Mouse (Mus musculus) brain, embryonic 14.5 days (tissue): ENCODE measurements at regions not wholly inside any gene's neighbourhood (a gene's known extent, or its start where the extent isn't known, plus 50 kb on each side); places are given as distances from the start of the nearest gene placed in this dataset.

Experiments
- DNase-seq: peaks from one replicate; pipeline ENCODE4 v3.0.0-alpha.2; 2011; ENCODE audit warnings: low read depth
- CTCF ChIP-seq: fragments of 200-500 bp; IDR thresholded peaks from 2 replicates; pipeline ENCODE4 v1.5.1; 2012; ENCODE audit warnings: inconsistent platforms, mild to moderate bottlenecking, moderate library complexity, borderline replicate concordance; ENCODE audit not compliant: insufficient read depth, insufficient read length; ENCODE audit errors: extremely low read depth
- POLR2A ChIP-seq: fragments of 200-500 bp; IDR thresholded peaks from 2 replicates; pipeline ENCODE4 v1.6.1; 2012; ENCODE audit warnings: mild to moderate bottlenecking, inconsistent platforms, borderline replicate concordance; ENCODE audit not compliant: poor library complexity, insufficient read depth, insufficient read length, severe bottlenecking; ENCODE audit errors: extremely low read depth

- TF ChIP-seq POLR2A (no peak), CTCF (no peak)
- peak; percentile 82 for DNase-seq
Observed at GRCm38 (mm10) chr4:125194298-125194697, 66.7 kb upstream of the Zc3h12a start.

GRCm38 (mm10) chr4:125191680-125192079, 64.0 kb upstream of the Zc3h12a start:
- TF ChIP-seq CTCF (no peak), POLR2A (no peak)
- DNase-seq = peak; percentile 40

- DNase-seq = peak; percentile 86
- no peak for TF ChIP-seq CTCF
- TF ChIP-seq POLR2A = no peak
Observed at GRCm38 (mm10) chr4:125191010-125191409, 63.4 kb upstream of the Zc3h12a start.

- no peak for TF ChIP-seq POLR2A
- no peak for TF ChIP-seq CTCF
Observed at GRCm38 (mm10) chr4:125189971-125190370, 62.3 kb upstream of the Zc3h12a start.

GRCm38 (mm10) chr4:125186246-125186645, 58.6 kb upstream of the Zc3h12a start:
- DNase-seq = no peak
- no peak for TF ChIP-seq CTCF
- no peak for TF ChIP-seq POLR2A

More at GRCm38 (mm10) chr4:125189971-125190370, 62.3 kb upstream of the Zc3h12a start:
- DNase-seq = no peak

- no peak for TF ChIP-seq CTCF
- DNase-seq = no peak
Observed at GRCm38 (mm10) chr4:125185076-125185475, 57.4 kb upstream of the Zc3h12a start.

- TF ChIP-seq CTCF = no peak
- no peak for TF ChIP-seq POLR2A
- no peak for DNase-seq
Observed at GRCm38 (mm10) chr4:125180947-125181346, 53.3 kb upstream of the Zc3h12a start.

- TF ChIP-seq CTCF (no peak), POLR2A (no peak)
- DNase-seq = no peak
Observed at GRCm38 (mm10) chr4:125178552-125178951, 50.9 kb upstream of the Zc3h12a start.

- no peak for DNase-seq
- TF ChIP-seq POLR2A (no peak), CTCF (no peak)
Observed at GRCm38 (mm10) chr4:125177666-125178065, 50.0 kb upstream of the Zc3h12a start.
